Mouse (Mus musculus) heart, adult 2 months (tissue): ENCODE results near the gene Eln. TPM values are rescaled to one million over a fixed set of nuclear protein-coding genes. Genes with fewer than 3 reads are reported as not detected.
A peak's percentile ranks its signal among the peaks of the same experiment; 100 is the strongest.

ENCODE experiments used
- DNase-seq, 2 experiments: peaks; one replicate each; pipeline ENCODE4 v3.0.0; 2021
- H3K27ac ChIP-seq: fragments of 200-600 bp; 2 replicates; pipeline ENCODE4 v1.8.1; 2022
- H3K27me3 ChIP-seq: fragments of 200-500 bp; 2 replicates; pipeline ENCODE4 v1.6.1; 2012; ENCODE audit warnings: mild to moderate bottlenecking, low read length, inconsistent platforms, mixed read lengths; ENCODE audit not compliant: control insufficient read depth, insufficient read depth
- H3K36me3 ChIP-seq: fragments of 200-500 bp; 2 replicates; pipeline ENCODE4 v1.6.1; 2012; ENCODE audit warnings: low read length, inconsistent platforms; ENCODE audit not compliant: control insufficient read depth, insufficient read depth
- H3K4me1 ChIP-seq: fragments of 200-500 bp; 2 replicates; pipeline ENCODE4 v1.6.1; 2011; ENCODE audit warnings: low read length; ENCODE audit not compliant: control insufficient read depth, insufficient read depth
- H3K4me3 ChIP-seq: fragments of 200-600 bp; 2 replicates; pipeline ENCODE4 v1.8.1; 2022
- H3K79me2 ChIP-seq: fragments of 200-500 bp; replicated peaks from 2 replicates; pipeline ENCODE4 v1.6.1; 2012; ENCODE audit warnings: mild to moderate bottlenecking, inconsistent platforms, low read length, moderate library complexity, mixed read lengths; ENCODE audit not compliant: control insufficient read depth, insufficient read depth
- H3K9ac ChIP-seq: fragments of 200-500 bp; 2 replicates; pipeline ENCODE4 v1.6.1; 2012; ENCODE audit warnings: low read depth, mild to moderate bottlenecking, control low read depth, inconsistent platforms, low read length, mixed read lengths
- CTCF ChIP-seq: fragments of 200-600 bp; IDR thresholded peaks from 2 replicates; pipeline ENCODE4 v1.8.1; 2022; ENCODE audit warnings: antibody characterized with exemption, mild to moderate bottlenecking, moderate library complexity
- EP300 ChIP-seq: fragments of 200-500 bp; IDR thresholded peaks from 2 replicates; pipeline ENCODE4 v1.6.1; 2011; ENCODE audit warnings: low read depth, low read length, control low read depth; ENCODE audit not compliant: insufficient read depth
- POLR2A ChIP-seq: fragments of 200-500 bp; IDR thresholded peaks from 2 replicates; pipeline ENCODE4 v1.6.1; 2011; ENCODE audit warnings: mild to moderate bottlenecking, low read depth, low read length, control low read depth; ENCODE audit not compliant: insufficient read depth
- WGBS: fragments of 180-500 bp; shearing (Covaris S2); methylation state at CpG from one replicate; pipeline ENCODE4 v1.1.7; 2018; 5-methylcytosine and 5-hydroxymethylcytosine counted together
- intact Hi-C: fragments of 180-260 bp; cut with DNase I; formaldehyde crosslinking; loops from one replicate; pipeline ENCODE4 v1.15.1; 2025
- polyA plus RNA-seq: library from polyadenylated mRNA; depleted of rRNA; stranded (reverse); fragments of >200 nt; gene quantifications from 2 replicates; pipeline ENCODE4 v1.2.3, GENCODE M21; 2012
- total RNA-seq, 2 experiments: library from RNA; stranded (reverse); gene quantifications; 2 replicates each; pipeline ENCODE4 v1.2.3; 2021

Eln gene
- total and polyA plus RNA-seq, 3 experiments: 33.5 to 124 (median 49.9) TPM

- DNase-seq: peak; percentile 71 to 83
- Histone ChIP-seq H3K36me3 (no peaks in the 10 kb centered on the region), H3K27me3 (no peaks in the 10 kb centered on the region), H3K27ac (no peak overlapping the region), H3K79me2 (no peaks in the 10 kb centered on the region), H3K4me3 (no peak overlapping the region), H3K9ac (no peak overlapping the region), H3K4me1 (no peaks in the 10 kb centered on the region)
- intact Hi-C loops: loop anchor here (1.0 to 5.0 kb wide), 6 partner anchors 35 to 210 kb away; partner anchors contain the start of genes Lat2 and Rfc2
- TF ChIP-seq CTCF: peak; percentile 93
- peak; percentile 91 for TF ChIP-seq EP300
- no peak for TF ChIP-seq POLR2A
These were observed 43.0 kb downstream of the Eln start for GRCm38 (mm10) chr5:134704157-134704556.

DNA sequence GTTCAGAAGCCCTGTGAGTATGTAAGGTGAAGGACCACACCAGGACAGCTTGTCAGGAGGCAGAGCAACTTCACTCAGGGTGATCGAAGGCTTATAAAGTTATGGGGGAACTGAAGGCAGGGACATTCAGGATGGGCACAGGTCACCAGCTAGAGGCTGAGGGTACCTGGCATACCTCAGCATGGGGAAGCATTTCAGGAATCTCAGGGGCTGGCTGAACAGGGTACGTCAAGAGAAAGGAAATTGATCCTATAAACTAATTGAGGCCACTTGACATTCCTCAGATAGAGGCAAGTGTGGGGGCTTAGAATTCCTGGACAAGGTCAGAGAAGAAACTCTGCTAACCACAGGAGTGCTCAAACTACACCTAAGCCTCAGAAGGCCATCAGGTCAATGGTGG lies 51.6 kb downstream of the Eln start:
- WGBS: 79% methylated on average over 2 of the region's 2 CpGs
- no peak for DNase-seq
- no peaks in the 10 kb centered on the region for H3K36me3 ChIP-seq
- no peak for TF ChIP-seq POLR2A
- no peak for TF ChIP-seq CTCF
- TF ChIP-seq EP300: no peak
- intact Hi-C loops: no loop called here
- H3K27me3 ChIP-seq: no peaks in the 10 kb centered on the region
- H3K9ac ChIP-seq: no peak overlapping the region
- H3K27ac ChIP-seq: no peak overlapping the region
- no peaks in the 10 kb centered on the region for H3K79me2 ChIP-seq
- no peak overlapping the region for H3K4me3 ChIP-seq
- H3K4me1 ChIP-seq: no peaks in the 10 kb centered on the region

- H3K79me2 ChIP-seq: no peaks in the 10 kb centered on the region
- no peaks in the 10 kb centered on the region for H3K27me3 ChIP-seq
- no peaks in the 10 kb centered on the region for H3K4me1 ChIP-seq
- no peak overlapping the region for H3K4me3 ChIP-seq
- H3K27ac ChIP-seq: no peak overlapping the region
- no peak overlapping the region for H3K9ac ChIP-seq
- intact Hi-C loops: no loop called here
- TF ChIP-seq POLR2A: no peak
- TF ChIP-seq EP300: no peak
- peak; percentile 9; the same call in 1 of the 2 replicates for TF ChIP-seq CTCF
- no peaks in the 10 kb centered on the region for H3K36me3 ChIP-seq
- 25% methylated on average over 2 of the region's 2 CpGs for WGBS
- DNase-seq: no peak
These were observed 52.0 kb downstream of the Eln start for GRCm38 (mm10) chr5:134695082-134695481.

- 93% methylated on average over 1 of the region's 1 CpGs for WGBS
- no peak overlapping the region for H3K27ac ChIP-seq
- H3K4me1 ChIP-seq: no peaks in the 10 kb centered on the region; the same call in 1 of the 2 replicates
- no peak for DNase-seq
- H3K79me2 ChIP-seq: no peaks in the 10 kb centered on the region
- H3K4me3 ChIP-seq: no peak overlapping the region
- H3K9ac ChIP-seq: no peak overlapping the region
- intact Hi-C loops: no loop called here
- TF ChIP-seq POLR2A: no peak
- no peak for TF ChIP-seq CTCF
- no peaks in the 10 kb centered on the region for H3K27me3 ChIP-seq
- H3K36me3 ChIP-seq: no peaks in the 10 kb centered on the region
These were observed 54.4 kb downstream of the Eln start for GRCm38 (mm10) chr5:134692704-134693103.

- TF ChIP-seq POLR2A (peak; percentile 52), CTCF (peak; percentile 78), EP300 (no peak)
- peak overlapping the region; percentile 19; the same call in 1 of the 2 replicates for H3K9ac ChIP-seq
- peak overlapping the region; percentile 73 for H3K27ac ChIP-seq
- no peaks in the 10 kb centered on the region for H3K36me3 ChIP-seq
- no peaks in the 10 kb centered on the region; the same call in 1 of the 2 replicates for H3K4me1 ChIP-seq
- intact Hi-C loops: no loop called here
- H3K4me3 ChIP-seq: peak overlapping the region; percentile 48
- peak; percentile 99 to 100 for DNase-seq
- no peaks in the 10 kb centered on the region for H3K27me3 ChIP-seq
- under 1% methylated on average over 38 of the region's 38 CpGs for WGBS
- H3K79me2 ChIP-seq: no peaks in the 10 kb centered on the region
These were observed 58.3 kb downstream of the Eln start for GRCm38 (mm10) chr5:134688718-134689284.

DNA sequence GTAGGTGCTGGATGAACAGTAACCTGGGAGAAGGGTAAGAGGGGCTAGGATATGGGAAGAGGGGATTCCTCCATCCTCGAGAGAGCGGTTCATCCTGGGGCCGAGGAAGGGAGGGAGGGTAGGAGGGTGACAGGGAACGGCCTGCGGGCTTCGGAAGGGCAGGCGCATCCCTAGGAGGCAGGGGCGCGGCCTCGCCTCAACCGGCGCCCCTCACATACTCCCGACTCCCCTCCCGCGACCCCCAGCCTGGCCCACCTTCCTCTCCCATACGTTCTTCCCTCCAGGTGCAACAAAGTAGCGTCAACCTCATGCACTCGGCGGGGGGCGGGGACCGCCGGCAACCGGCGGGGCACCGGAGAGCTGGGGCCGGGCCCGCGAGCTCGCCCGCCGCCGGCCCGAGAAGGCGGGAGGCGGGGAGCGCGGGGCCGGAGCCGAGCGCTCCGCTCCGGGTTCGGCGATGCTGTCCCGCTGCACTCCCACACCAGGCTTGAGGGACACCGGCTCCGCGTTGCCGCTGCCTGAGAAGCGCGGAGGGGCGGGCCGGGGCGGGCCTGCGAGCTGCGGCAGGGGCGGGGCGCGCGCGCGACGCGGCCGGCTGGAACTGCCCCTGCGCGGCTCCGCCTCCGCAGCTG lies 58.9 kb downstream of the Eln start, which contains the start of gene Limk1:
TSS of gene Limk1 (minus strand) at position 513 of the 632 bp plus-strand sequence.
- intact Hi-C loops: no loop called here
- H3K4me1 ChIP-seq: no peaks in the 10 kb centered on the region; the same call in 1 of the 2 replicates
- DNase-seq: no peak
- TF ChIP-seq EP300: no peak
- TF ChIP-seq CTCF: no peak
- TF ChIP-seq POLR2A: no peak; the same call in 1 of the 2 replicates
- H3K4me3 ChIP-seq: peak within 1 kb of the TSS; percentile 62
- peak within 1 kb of the TSS; percentile 73 for H3K27ac ChIP-seq
- no peaks in the 10 kb centered on the region for H3K36me3 ChIP-seq
- H3K27me3 ChIP-seq: no peaks in the 10 kb centered on the region
- H3K9ac ChIP-seq: peak within 1 kb of the TSS; percentile 75
- under 1% methylated on average over 62 of the region's 69 CpGs for WGBS
- H3K79me2 ChIP-seq: no peaks in the 10 kb centered on the region
